Mouse (Mus musculus) hindbrain, embryonic 14.5 days (tissue): ENCODE results near the gene Gm10840. TPM values are rescaled to one million over a fixed set of nuclear protein-coding genes. Genes with fewer than 3 reads are reported as not detected.

Experiments
- ATAC-seq: fragments of 200-750 bp; cut with Nextera tagmentation; 2 replicates; pipeline ENCODE4 v1.8.0; 2017; ENCODE audit warnings: moderate number of reproducible peaks, mild to moderate bottlenecking, moderate TSS enrichment, moderate library complexity; ENCODE audit not compliant: low FRiP score
- DNase-seq: peaks from one replicate; pipeline ENCODE4 v3.0.0-alpha.2; 2015; ENCODE audit warnings: low spot score
- H3K27ac ChIP-seq: fragments of 300-500 bp; sonication (generic); 2 replicates; pipeline ENCODE4 v1.5.1; 2014; ENCODE audit warnings: mild to moderate bottlenecking, moderate library complexity
- H3K27me3 ChIP-seq: fragments of 300-500 bp; sonication (generic); 2 replicates; pipeline ENCODE4 v1.6.1; 2014; ENCODE audit warnings: mild to moderate bottlenecking, low read length, mixed read lengths; ENCODE audit not compliant: control insufficient read depth, insufficient read depth
- H3K36me3 ChIP-seq: fragments of 300-500 bp; sonication (generic); replicated peaks from 2 replicates; pipeline ENCODE4 v1.6.1; 2014; ENCODE audit not compliant: control insufficient read depth, insufficient read depth
- H3K4me1 ChIP-seq: fragments of 300-500 bp; sonication (generic); replicated peaks from 2 replicates; pipeline ENCODE4 v1.6.1; 2014; ENCODE audit warnings: antibody characterized with exemption, low read length, mixed read lengths; ENCODE audit not compliant: control insufficient read depth, insufficient read depth
- H3K4me2 ChIP-seq: fragments of 300-500 bp; sonication (generic); replicated peaks from 2 replicates; pipeline ENCODE4 v1.6.1; 2014; ENCODE audit warnings: mild to moderate bottlenecking, moderate library complexity
- H3K4me3 ChIP-seq: fragments of 300-500 bp; sonication (generic); replicated peaks from 2 replicates; pipeline ENCODE4 v1.5.1; 2014; ENCODE audit warnings: mild to moderate bottlenecking, low read length
- H3K9ac ChIP-seq: fragments of 300-500 bp; sonication (generic); 2 replicates; pipeline ENCODE4 v1.6.1; 2014
- H3K9me3 ChIP-seq: fragments of 300-500 bp; sonication (generic); 2 replicates; pipeline ENCODE4 v1.6.1; 2016; ENCODE audit warnings: low read length; ENCODE audit not compliant: control insufficient read depth
- WGBS: fragments of 180-500 bp; shearing (Covaris S2); extraction: QIAGEN DNeasy Blood & Tissue Kit; methylation state at CpG from one replicate; pipeline ENCODE4 v1.1.7; 2014; 5-methylcytosine and 5-hydroxymethylcytosine counted together
- polyA plus RNA-seq: library from polyadenylated mRNA; unstranded; fragments of >200 nt; fragmentation: Nextera tagmentation; extraction: Ambion mirVana; gene quantifications from 2 replicates; pipeline ENCODE4 v1.2.1, GENCODE M21; 2014

Gm10840 gene
- polyA plus RNA-seq, 1 experiment from 2014 or later, result not detected

DNA sequence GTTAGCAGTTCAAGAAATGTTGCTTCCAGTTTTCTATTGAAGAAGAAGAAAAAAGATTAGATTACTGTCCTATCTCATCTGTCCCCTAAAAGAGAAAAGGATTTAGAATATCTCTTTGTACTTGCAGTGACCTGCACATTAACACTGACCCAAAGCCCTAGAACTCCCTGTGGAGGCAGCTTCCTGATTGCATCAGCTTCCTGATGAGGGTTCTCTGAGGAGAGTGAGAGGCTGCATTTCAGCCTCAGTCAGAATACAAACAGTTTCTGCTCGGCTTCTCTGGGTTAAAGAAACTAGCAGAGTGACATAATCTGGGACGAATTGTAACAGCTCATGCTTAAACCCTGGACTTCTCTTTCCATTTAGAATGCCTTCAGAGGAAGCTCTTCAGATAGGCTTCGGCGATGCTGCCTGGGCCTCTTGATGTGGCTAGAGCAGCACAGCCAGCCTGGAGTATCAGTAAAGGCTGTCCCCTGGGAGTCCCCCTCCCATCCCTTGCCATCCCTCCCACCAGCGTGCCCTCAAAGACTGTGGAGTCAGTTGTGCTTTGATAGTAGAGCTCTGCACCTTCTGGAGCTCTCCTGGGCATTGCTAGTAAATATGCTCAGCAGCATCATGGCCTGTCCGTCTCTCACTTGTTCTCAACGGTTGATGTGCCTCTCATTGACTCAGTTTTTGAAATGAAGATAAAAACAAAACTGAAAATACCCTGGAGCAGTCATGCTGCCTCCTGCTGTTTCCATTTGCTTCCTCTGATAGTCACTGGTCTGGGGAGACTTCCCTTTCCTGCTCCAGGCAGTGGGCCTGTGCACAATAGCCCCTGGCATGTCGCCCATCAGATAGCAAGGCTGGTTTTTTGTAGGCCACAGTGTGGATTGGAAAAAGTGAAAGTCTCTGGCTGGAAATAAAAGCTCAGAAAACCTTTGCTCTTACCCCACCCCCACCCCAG is 25.8 kb upstream of the Gm10840 start:
- peak; percentile 38 for DNase-seq
- ATAC-seq, result no peak
- Histone ChIP-seq H3K9ac (0 out of 2 replicates have a peak overlapping the region, but pooled peaks have one; percentile 6), H3K9me3 (no peaks in the 10 kb centered on the region), H3K36me3 (peaks cover 44% of the 10 kb centered on the region), H3K4me2 (0 out of 2 replicates have a peak overlapping the region, but pooled peaks have one; percentile 22), H3K4me3 (no peak overlapping the region), H3K4me1 (peaks cover 10% of the 10 kb centered on the region; the same call in 1 of the 2 replicates), H3K27ac (peak overlapping the region; percentile 79), H3K27me3 (no peaks in the 10 kb centered on the region)
- 36% methylated on average over 8 of the region's 8 CpGs for WGBS

DNA sequence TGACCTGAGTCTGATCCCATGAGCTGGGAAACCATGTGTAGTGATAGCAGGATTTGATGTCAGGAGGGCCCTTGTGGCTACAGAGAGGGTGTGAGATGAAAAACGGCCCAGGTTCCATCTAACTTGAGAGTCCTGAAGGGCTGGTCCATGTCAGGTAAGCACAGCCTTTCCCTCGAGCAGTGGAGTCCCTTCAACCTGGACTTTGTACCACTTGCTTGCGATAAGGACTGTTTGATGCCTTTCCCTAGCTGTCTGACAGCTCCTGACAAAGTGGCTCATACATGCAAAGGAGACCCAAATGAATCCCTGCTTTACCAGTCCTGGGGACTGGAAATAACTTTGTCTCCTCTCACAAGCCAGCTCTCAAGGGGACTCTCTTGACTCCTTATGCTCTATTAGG is 9.4 kb upstream of the Gm10840 start:
- no peak for ATAC-seq
- H3K36me3 ChIP-seq, result peaks cover 87% of the 10 kb centered on the region
- no peak overlapping the region for H3K9ac ChIP-seq
- no peaks in the 10 kb centered on the region for H3K4me1 ChIP-seq
- no peaks in the 10 kb centered on the region for H3K27me3 ChIP-seq
- no peak overlapping the region for H3K4me3 ChIP-seq
- no peak for DNase-seq
- H3K9me3 ChIP-seq, result no peaks in the 10 kb centered on the region
- 94% methylated on average over 3 of the region's 3 CpGs for WGBS
- H3K4me2 ChIP-seq, result no peak overlapping the region
- no peak overlapping the region for H3K27ac ChIP-seq

DNA sequence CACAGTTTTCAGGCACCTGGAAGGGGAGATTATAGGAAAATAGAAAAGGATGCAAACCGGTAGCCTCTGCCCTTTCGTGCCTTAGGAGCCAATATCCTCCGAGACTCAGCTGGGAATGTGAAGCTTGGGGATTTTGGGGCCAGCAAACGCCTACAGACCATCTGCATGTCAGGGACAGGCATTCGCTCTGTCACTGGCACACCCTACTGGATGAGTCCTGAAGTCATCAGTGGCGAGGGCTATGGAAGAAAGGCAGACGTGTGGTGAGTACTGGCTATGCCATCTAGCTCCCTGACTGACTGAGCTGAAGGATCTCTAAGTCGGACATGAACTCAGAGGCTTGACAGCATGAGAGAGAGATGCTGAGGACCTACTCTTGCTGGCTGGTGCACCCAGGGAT is 8.5 kb upstream of the Gm10840 start:
- no peak for ATAC-seq
- DNase-seq, result no peak
- Histone ChIP-seq H3K4me1 (no peaks in the 10 kb centered on the region), H3K4me2 (no peak overlapping the region), H3K27me3 (no peaks in the 10 kb centered on the region), H3K9me3 (no peaks in the 10 kb centered on the region), H3K4me3 (no peak overlapping the region), H3K9ac (no peak overlapping the region), H3K36me3 (peaks cover 91% of the 10 kb centered on the region), H3K27ac (no peak overlapping the region)
- 76% methylated on average over 8 of the region's 8 CpGs for WGBS

DNA sequence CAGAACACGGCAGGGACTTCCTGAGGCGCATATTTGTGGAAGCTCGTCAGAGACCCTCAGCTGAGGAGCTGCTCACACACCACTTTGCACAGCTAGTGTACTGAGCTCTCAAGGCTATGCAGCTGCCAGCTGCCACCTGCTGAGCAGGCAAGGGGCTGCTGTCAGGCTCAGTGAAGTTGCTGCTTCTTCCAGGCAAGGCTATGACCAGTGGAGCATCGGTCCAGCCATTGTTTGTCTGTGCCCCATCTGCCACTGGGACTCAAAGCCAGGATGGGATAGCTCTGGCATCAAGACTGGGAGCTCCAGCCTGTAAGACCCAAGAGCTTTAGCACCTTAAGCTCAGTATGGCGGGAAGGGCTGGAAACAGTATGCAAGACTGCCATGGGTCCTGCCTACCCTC is 6.6 kb upstream of the Gm10840 start:
- no peaks in the 10 kb centered on the region for H3K9me3 ChIP-seq
- 77% methylated on average over 5 of the region's 5 CpGs for WGBS
- H3K4me2 ChIP-seq, result no peak overlapping the region
- 0 out of 2 replicates have a peak overlapping the region, but pooled peaks have one; percentile 7 for H3K27ac ChIP-seq
- H3K27me3 ChIP-seq, result no peaks in the 10 kb centered on the region
- H3K9ac ChIP-seq, result no peak overlapping the region
- peaks cover 11% of the 10 kb centered on the region for H3K4me1 ChIP-seq
- DNase-seq (no peak), ATAC-seq (no peak)
- peaks cover 92% of the 10 kb centered on the region for H3K36me3 ChIP-seq
- H3K4me3 ChIP-seq, result no peak overlapping the region

DNA sequence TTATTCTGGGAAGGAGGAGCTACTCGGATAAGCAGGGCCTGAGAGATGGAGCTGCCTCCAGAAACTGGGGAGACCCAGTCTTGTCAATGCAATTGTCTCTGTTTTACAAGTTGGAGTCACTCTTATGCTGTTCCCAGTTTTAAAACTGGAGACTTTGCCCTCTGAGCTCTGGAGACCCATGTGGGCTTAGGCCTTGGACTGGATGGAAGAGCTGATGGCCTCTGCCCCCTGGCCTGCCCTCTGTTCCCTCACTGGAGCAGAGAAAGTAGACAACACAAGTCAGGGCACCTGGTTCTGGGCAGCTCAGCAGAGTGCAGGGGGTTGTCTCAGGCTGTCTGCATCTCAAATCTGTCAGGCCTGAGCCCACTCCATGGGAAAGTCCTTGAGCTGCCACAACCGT is 5.9 kb upstream of the Gm10840 start:
- no peak overlapping the region for H3K4me2 ChIP-seq
- H3K27ac ChIP-seq, result no peak overlapping the region
- WGBS, result 63% methylated on average over 2 of the region's 2 CpGs
- ATAC-seq (no peak), DNase-seq (no peak)
- H3K9me3 ChIP-seq, result no peaks in the 10 kb centered on the region
- peaks cover 86% of the 10 kb centered on the region for H3K36me3 ChIP-seq
- H3K4me1 ChIP-seq, result peaks cover 16% of the 10 kb centered on the region
- no peak overlapping the region for H3K4me3 ChIP-seq
- no peak overlapping the region for H3K9ac ChIP-seq
- no peaks in the 10 kb centered on the region for H3K27me3 ChIP-seq

DNA sequence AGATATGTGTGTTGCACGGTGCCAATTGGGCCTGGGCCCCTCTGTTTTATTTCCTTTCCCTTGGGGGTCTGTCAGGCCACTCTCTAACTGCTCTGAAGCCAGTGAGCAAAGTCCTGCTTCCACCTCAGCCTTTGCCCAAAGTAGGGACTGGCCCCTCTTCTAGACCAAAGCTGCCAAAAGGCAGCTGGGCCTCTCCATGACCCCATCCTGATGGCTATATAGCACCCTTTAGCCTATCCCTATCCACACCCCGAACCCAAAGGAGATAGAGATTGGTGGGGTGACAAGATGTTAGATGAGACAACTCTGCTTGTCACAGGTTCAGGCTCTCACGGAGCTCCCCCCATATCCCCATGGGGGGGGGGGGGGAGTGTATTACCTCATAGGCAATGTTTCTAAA is 4.9 kb upstream of the Gm10840 start:
- DNase-seq (no peak), ATAC-seq (no peak)
- Histone ChIP-seq H3K27me3 (no peaks in the 10 kb centered on the region), H3K4me1 (peaks cover 18% of the 10 kb centered on the region), H3K4me2 (no peak overlapping the region), H3K36me3 (peaks cover 76% of the 10 kb centered on the region), H3K9ac (no peak overlapping the region), H3K9me3 (no peaks in the 10 kb centered on the region), H3K27ac (no peak overlapping the region), H3K4me3 (no peak overlapping the region)
- 55% methylated on average over 3 of the region's 3 CpGs for WGBS

DNA sequence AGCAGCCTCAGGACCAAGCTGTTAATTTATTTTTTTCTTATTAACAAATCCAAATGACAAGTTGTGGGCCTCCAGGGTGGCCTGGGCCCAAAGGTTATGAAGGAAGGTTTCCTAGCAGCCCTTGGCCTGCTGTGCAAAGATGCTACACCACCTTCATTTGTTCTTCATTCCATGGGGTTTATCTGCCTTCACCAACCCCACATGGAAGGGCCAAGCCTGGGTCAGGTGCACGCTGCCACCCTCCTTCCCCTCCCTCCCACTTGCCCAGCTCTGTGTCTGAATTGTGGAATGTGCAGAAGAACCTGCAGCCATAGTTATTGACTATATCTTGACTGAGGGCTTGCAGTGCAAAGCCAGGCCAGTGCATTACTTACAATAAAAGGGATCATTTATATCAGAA is 4.4 kb upstream of the Gm10840 start:
- WGBS, result 92% methylated on average over 1 of the region's 1 CpGs
- Histone ChIP-seq H3K36me3 (peaks cover 71% of the 10 kb centered on the region), H3K27me3 (no peaks in the 10 kb centered on the region), H3K9ac (no peak overlapping the region), H3K27ac (no peak overlapping the region), H3K4me2 (no peak overlapping the region), H3K4me1 (peaks cover 23% of the 10 kb centered on the region), H3K9me3 (no peaks in the 10 kb centered on the region), H3K4me3 (no peak overlapping the region)
- DNase-seq (no peak), ATAC-seq (no peak)

DNA sequence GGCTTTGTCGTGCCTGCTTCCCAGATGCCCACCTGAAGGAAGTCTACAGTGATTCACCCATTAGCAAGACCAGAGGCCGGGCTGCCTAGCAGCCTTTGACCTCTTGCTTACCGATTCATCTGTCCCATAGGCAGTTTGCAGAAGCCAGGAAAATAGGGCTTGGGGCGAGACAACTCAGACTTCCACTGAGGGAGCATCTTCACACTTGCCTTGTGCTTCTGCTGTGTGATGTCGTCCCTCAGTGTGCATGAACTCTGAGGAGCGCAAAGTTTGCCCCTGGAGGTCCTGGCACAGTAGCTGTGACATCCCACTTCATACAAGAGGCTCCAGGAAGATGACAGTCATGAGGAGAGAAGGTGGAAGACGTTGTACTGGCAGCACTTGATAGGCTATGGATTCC is 3.5 kb upstream of the Gm10840 start:
- H3K9ac ChIP-seq, result no peak overlapping the region
- WGBS, result 88% methylated on average over 7 of the region's 7 CpGs
- ATAC-seq, result no peak
- no peak for DNase-seq
- H3K27me3 ChIP-seq, result no peaks in the 10 kb centered on the region
- no peak overlapping the region for H3K4me3 ChIP-seq
- H3K4me2 ChIP-seq, result no peak overlapping the region
- H3K9me3 ChIP-seq, result no peaks in the 10 kb centered on the region
- peaks cover 62% of the 10 kb centered on the region for H3K36me3 ChIP-seq
- H3K27ac ChIP-seq, result no peak overlapping the region
- H3K4me1 ChIP-seq, result peaks cover 27% of the 10 kb centered on the region

DNA sequence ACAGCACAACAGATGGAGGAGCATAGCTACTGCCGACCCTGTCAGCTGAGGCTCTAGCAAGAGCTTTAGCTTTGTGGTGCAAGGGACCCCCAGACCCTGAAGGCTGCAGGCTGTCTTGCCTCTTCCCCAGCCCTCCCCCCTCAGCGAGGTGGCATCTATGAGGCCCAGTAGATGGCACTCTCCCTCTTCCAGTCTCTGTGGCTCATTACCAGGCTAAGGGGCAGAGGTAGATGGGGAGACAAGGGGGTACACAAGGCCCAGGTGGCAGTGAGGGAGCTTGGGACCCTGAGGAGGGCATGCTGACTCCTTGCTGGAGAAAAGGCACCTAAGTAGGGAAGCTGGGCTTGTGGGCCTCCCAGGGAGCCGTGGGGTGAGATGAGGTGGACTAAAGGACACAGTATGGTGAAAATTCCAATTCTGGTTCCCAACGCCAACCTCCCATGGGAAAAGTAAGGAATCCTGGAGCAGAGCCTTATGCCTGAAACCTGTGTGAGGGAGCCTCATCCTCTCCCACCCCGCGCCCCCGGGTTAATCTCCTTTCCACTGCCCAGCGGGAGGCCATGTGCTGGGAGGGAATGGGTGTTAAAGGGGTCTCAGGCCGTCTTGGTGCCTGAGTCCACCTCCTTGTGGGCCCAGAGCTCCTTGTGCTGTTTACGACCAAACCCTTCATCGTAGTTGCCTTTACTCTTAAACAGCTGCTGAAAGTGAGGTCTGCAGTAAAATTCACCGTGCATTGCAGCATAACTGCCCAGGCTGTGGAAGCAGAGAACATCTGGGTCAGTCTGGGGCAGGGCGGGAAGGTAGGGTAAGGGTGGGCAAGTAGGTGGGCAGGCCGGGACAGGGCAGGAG is 2.3 kb upstream of the Gm10840 start:
- peak overlapping the region; percentile 96 for H3K4me2 ChIP-seq
- H3K27me3 ChIP-seq, result no peaks in the 10 kb centered on the region
- H3K4me1 ChIP-seq, result peaks cover 27% of the 10 kb centered on the region
- peak overlapping the region; percentile 93 for H3K9ac ChIP-seq
- H3K9me3 ChIP-seq, result no peaks in the 10 kb centered on the region
- H3K27ac ChIP-seq, result peak overlapping the region; percentile 96
- ATAC-seq (no peak), DNase-seq (no peak)
- H3K36me3 ChIP-seq, result peaks cover 51% of the 10 kb centered on the region
- peak overlapping the region; percentile 79 for H3K4me3 ChIP-seq
- WGBS, result 61% methylated on average over 14 of the region's 14 CpGs
